Mouse (Mus musculus) testis, postnatal 14 days (tissue): ENCODE results near the gene Pank4.

Source experiments
- DNase-seq: peaks from one replicate; pipeline ENCODE4 v3.0.0; 2021; ENCODE audit warnings: low spot score

The Pank4 gene

DNA sequence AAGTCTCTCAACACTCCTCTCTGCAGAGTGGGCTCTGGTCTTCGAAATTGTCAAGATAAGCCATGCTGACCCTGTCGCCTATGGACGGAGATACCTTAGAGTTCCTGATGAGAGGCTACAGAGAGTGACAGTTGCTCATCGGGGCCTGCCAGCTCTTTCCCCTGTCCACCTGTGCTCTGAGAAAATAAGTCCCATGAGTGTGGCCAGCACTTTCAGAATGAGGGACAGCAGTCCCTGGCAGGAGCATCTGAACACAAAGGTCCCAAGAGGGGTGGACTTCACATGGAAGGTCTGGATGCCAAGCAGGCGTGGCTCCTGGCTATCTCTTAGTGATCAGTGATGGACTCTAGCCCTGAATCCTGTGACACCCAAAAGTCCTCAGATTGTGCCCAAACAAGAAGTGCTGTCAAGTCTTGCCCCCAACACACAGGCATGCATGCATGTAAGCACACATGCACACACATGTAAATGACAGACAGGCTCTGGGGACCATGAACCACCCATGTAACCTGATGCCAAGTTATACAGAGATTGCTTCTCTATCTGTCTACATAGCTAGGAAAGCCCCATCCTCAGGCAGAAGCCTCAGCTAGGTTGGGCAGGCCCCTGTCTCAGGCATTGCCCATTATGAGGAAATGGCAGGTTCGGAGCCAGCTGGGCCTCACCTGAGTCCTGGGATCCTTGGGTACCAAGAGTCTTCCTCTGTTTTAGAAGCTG is 20.4 kb upstream of the Pank4 start:
- DNase-seq = no peak

GRCm38 (mm10) chr4:154944121-154944590 is 19.8 kb upstream of the Pank4 start:
- peak; percentile 68 for DNase-seq

DNA sequence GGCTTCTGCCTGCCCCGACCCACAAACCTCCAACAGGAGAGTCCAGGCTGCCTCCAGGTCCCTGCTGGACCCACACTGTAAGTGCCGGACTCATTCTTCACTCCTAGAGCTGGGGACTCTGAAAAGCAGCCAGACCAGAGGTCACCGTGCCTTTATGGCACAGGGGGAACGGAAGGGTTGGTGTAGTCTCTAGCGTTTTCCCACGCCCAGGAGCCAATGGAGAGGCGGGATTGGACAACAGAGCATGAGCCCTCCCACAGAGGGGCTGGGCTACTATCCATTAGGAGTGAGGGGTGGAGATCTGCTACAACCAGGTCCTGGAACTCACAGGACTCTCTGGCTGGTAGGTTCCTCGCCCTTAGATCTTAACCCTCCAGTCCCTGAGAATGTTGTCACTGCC is 17.6 kb upstream of the Pank4 start:
- peak; percentile 73 for DNase-seq

GRCm38 (mm10) chr4:154948066-154948939 is 15.6 kb upstream of the Pank4 start:
- no peak for DNase-seq

GRCm38 (mm10) chr4:154948940-154949588 is 14.9 kb upstream of the Pank4 start:
- no peak for DNase-seq

DNA sequence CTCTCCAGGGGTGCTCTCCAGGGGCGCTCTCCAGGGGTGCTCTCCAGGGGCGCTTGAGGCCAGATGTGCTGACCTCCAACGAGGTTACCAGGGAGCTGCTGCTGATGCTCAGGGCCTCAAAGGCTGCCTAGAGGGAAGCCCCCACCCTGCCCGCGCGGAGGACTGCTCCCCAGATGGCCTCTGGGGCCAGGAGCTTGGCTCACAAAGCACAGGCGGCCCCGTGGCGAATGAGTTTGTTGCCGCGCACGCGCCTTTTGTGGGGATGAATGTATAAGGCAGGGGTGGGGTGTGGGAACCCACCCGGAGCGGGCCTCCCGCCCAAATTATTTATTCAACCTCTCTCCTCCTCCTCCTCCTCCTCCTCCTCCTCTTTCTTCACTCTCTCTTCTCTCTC is 14.3 kb upstream of the Pank4 start:
- no peak for DNase-seq

DNA sequence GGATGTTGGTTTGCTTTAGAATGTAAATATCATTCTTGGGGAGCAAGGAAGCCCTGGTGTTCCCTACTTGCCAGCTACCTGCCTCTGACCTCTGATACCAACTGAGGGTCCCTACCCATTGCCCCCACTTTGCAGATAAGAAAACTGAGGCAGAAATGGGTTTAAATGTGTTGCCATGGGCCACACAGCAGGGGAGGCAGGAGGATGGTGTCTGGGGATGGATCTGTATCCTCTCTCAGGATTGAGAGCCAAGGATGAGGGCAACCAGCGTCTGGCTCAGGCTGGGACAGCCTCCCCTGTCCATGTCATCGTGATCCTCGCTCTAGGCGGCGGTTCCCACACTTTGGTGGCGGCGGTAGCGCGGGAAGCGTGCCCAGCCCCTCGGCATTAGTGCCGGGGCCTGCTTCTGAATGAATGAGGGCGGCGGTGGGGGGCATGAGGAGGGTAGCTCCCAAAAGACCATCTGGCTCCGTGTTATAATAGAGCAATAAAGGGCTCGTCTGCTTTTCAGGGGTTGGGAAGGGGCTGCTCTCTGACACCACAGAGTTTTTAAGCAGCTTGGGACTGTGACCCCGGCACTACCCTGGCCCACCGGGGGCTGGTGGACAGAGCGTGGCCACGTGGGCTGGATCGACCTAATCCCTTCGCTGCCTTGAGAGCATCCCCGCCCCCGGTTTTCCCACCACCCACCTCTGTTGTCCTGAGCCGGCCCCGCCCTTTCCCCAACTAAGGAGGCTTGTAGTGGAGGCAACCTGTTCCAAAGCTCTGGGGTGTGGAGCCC is 11.3 kb upstream of the Pank4 start:
- DNase-seq = no peak

DNA sequence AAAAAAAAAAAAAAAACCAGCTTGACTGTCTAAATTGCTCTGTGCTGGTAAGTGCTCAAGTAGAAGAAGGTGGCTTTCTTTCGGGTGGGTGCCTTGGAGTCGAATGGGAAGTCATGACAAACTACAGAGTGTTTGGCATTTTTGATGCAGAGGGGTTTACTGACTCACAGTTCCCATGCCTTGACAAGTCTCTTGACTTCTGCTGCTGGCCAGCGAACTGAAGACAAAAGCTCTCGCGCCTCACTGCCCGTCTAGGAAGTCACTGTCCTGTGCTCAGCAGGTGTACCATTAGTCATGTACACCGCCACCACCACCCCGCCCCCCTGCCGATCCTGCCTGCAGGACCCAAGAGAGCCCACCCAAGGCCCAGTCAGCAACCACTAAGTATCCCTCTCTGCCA is 7.3 kb upstream of the Pank4 start:
- DNase-seq = no peak

- DNase-seq = no peak
These were observed 6.5 kb upstream of the Pank4 start for GRCm38 (mm10) chr4:154957289-154957993.

DNA sequence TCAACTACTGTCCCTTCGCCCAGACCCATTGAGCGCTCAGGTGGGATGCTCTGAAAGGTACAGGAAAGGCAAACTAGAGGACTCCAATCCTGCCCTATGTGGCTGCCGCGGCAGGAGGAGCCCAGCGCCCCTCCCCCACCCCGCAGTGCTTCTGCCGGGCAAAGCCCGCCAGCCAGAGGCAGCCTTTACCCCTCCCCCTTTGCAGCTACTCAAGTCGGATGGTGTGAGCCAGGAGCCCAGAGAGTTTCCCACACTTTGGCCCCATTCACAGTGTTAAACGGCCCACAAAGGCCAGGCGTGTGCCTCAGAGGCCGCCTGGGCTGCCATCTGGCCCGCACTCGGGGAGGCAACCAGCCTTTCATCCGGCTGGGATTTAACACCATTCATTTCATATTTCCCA is 5.8 kb upstream of the Pank4 start:
- DNase-seq = no peak

GRCm38 (mm10) chr4:154958621-154959020 is 5.3 kb upstream of the Pank4 start:
- DNase-seq = no peak

GRCm38 (mm10) chr4:154960021-154960689 is 3.8 kb upstream of the Pank4 start:
- no peak for DNase-seq

- no peak for DNase-seq
These were observed 3.2 kb upstream of the Pank4 start, which contains the start of gene Hes5 for GRCm38 (mm10) chr4:154960690-154961225. TSS of gene Hes5 (plus strand) at chr4:154960923.

DNA sequence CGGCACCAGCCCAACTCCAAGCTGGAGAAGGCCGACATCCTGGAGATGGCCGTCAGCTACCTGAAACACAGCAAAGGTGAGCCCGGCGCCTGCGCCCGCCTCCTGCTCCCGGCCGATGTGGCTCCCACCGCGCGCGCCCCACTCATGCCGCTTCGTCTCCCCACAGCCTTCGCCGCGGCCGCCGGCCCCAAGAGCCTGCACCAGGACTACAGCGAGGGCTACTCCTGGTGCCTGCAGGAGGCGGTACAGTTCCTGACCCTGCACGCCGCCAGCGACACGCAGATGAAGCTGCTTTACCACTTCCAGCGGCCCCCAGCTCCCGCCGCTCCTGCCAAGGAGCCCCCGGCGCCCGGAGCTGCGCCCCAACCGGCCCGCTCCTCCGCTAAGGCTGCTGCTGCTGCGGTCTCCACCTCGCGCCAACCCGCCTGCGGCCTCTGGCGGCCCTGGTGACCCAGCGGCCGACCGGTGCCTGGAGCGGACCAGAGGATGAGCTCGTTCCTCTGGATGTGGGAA is 2.6 kb upstream of the Pank4 start:
- DNase-seq = no peak

- DNase-seq = no peak
These were observed 2.0 kb upstream of the Pank4 start for GRCm38 (mm10) chr4:154961911-154962310.

DNA sequence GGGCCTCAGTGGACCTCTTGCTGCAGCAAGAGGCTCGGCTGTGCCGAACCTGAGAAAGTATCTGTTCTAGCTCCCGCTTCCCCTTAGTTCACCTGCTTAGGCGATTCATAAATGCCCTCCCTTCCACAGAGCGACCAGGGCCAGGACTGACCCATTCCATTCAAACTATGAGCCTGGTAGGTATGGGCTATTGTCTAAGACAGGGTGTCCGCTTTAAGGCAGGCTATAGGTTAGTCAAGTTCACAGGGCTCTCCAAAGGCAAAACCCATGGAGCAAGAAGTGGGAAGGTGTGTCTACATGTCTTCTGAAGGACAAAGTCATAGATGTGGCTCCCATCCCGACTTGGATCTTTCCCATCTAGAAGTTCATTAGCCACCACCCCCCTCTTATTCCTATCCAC is 1.2 kb upstream of the Pank4 start:
- DNase-seq = no peak

GRCm38 (mm10) chr4:154963190-154963836 is 610 bp upstream of the Pank4 start:
- no peak for DNase-seq

DNA sequence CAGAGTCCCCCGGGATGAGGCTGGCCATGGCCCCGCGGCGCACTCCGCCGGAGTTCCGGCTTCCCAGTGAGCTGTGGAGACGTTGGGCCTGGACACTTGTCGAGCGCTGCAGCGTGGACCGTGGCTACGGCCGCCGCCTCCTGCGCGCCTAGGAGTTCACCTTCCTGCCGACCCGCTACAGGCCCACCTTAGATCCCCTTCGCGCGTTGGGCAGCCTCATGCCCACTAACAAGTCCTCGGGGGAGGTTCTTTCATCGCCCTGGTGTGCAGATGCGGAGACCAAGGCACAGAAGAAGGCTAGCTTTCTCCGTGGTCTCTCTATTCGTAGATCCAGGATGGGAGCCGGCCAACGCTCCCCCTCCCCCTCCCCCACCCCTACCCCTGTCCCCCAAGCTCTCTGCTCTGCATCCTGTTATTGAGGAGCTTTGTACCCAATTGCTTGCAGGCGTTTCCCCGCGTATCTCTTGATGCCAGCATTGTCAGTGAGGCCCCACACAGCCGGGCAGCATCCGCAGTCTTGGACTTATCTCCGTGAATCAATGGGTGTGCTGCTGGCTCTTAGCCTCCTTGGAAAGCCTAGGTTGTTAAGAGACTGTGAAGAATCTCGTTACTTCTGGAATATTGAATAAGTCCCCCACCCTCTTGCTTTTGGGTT is 785 bp downstream of the Pank4 start:
- DNase-seq = no peak

GRCm38 (mm10) chr4:154965856-154966255 is 1.9 kb downstream of the Pank4 start:
- no peak for DNase-seq
